Mouse (Mus musculus) adipocyte (in vitro differentiated cells): ENCODE measurements at regions not wholly inside any gene's neighbourhood (a gene's known extent, or its start where the extent isn't known, plus 50 kb on each side); places are given as distances from the start of the nearest gene placed in this dataset.

Experiments used
- DNase-seq: peaks from one replicate; pipeline ENCODE4 v3.0.0-alpha.2; 2016; ENCODE audit warnings: low spot score

DNA sequence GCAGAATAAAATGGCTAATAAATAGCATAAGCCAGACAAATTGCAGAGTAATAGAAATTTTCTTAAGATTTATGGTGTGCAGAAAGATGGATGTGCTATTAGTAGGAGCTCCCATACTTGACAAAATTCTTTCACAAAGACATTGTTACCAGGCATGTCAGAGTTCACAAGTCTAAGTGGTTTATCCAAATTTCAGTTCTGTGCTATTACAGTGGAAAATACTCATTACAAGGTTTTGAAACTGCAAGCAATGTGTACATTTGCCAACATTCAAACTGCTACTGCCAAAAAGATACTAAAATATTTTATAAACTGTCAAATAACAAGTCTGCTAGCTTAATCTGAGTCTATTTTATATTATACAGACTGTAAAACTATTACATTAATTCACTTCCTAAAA, 1550.2 kb upstream of the Acvr2a start:
- no peak for DNase-seq

DNA sequence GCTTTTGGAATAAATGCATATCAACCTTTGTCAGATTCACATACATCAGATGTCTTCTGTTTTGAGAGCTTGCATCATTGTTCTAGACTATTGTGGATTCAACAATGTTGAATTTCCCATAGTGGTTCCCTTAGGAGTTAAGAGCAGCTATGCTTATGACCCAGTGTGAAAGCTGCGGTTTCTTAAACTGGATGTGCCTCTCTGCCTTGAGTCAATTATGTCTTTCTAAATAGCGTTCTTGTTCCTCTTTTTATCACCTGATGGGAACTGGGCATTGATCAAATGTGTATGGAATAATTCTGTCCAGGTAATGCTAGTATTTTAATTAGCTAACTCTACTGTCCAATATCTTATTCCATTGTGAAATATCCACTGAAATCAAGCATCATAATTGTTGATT, 1548.0 kb upstream of the Acvr2a start:
- no peak for DNase-seq

DNA sequence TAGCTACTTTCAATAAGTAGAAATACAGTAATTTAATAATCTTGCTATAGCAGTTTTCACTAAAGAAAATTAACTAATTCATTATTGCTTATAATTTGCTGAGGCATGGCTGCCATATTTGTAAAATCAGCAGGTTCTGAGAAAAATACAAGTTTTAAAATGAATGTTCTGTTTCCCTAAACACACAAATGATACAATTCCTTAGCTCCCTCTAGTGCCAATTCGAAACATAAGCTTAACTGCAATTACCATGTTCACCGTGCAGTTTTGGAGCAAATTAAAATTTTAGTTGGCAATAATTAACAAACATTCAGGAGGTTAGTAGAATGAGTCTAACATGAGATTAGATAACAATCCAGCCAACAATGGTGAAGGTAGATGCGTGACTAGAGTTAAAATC, 1518.4 kb upstream of the Acvr2a start:
- DNase-seq = peak; percentile 67

DNA sequence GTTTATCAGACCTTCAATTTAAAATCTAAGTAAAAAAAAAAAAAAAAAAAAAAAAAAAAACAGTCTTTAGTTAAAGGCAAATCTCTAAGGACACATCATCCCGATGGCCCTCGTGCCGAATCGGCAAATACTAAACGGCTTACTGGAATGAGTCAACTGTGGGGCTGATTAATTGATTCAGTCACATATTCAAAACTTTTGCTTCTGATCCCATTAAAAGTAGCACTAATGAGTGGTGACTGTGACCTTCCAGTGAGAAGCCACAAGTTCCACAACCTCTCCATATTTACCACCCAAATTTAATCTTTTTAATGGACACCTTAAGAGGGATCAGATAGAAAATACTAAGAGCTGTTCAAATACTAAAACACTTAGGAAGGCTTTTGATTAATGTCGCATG, 1511.9 kb upstream of the Acvr2a start:
- DNase-seq = no peak

DNA sequence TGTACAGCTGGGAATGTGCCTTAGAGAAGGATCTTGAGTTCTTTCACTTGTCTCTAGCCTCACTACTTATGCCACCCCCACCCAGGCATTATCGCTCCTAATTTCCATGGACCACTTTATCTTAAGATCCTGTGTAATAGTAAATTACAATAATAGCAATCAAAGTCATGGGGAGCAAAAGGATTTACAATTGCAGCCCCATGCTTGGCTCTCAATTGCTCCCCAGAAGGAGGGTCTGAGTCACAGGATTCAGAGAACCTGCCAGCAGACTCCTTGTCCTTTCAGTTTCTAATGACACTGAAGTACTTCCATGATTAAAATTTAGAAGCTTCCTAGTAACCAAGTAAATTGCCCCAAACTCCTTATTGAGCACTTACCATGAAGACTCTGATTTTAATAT, 1483.3 kb upstream of the Acvr2a start:
- DNase-seq = no peak

DNA sequence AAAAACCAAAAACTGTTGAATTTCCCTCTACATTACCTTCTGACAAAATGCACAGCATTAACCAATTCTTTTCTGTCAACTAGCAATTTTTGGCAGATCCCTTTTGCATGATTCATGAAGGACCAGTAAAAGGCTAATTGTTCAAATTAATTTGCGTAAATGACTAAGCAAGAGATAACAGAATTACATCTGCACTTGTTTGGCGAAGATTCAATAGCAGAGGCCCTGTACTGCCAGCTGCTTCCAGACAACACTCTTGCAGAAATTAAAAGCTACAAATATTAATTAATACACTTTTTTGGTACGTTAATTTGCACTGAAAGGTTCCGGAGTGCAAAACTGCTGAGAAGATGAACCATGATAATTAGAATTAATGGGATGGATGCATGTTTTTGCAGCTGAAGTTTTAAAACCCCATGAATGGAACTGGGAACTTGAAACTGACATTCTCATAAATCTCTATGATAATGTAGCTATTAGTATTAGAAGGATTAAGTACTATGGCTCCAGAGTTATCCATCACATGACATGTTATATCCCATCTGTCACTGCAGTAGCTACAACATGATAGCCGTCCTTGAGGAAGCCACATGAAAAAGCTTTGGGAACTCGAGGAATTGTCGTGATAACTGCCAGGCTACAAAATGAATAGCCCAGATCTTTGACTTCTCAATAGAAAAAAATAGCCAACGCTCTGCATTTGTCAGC, 1479.3 kb upstream of the Acvr2a start:
- DNase-seq = no peak

DNA sequence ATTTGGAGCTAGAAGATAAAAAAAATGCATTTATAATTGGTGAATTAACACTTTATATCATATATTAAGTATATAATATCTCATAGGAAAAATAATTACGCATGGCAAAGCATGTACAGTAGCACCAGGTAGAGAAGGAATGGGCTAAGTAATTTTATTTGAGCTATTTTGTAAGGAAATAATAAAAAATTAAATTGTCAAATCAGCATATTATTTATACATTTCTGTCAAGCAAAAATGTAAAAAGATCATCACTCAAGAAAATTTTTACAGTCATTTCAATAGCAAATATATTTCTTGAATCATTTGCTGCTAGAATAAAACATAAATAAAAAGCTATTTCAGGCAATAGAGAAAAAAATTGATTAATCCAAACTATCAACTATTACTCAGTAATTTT, 1450.4 kb upstream of the Acvr2a start:
- DNase-seq = no peak

DNA sequence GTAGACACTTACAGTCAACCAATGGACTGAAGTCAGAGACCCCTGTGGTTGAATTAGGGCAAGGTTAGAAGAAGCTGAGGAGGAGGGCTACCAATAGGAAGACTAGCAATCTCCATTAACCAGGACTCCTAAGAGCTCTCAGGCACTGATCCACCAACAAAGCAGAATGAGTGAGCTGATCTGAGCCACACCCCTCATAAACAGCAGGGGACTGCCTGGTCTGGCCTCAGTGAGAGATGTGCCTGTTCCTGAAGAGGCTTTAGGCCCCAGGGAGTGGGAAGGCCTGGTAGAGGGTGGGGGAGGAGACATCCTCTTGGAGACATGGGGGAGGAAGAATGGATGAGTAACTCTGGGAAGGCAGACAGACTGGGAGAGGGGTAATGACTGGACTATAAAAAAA, 1445.6 kb upstream of the Acvr2a start:
- no peak for DNase-seq
